Comparison of ENCODE assay signal across 10 mouse cellular contexts in genomic region chr2:167136909-167137308, GRCm38 (mm10). TPM values are rescaled to one million over a fixed set of nuclear protein-coding genes. Genes with fewer than 3 reads are reported as not detected.
DNase-seq lines count a peak whose midpoint lies in the region; ATAC-seq and TF ChIP-seq lines count a peak whose summit lies in the region.
"Had no signal": no experiment of that assay in that cellular context is flagged by ENCODE, and none has a peak within 500 bp of the region (broad histone marks: within the 10 kb centered on the region; RNA-seq: fewer than 3 reads in every experiment).

No protein-coding gene starts in this region.

- peak overlapping the region; percentile 22; the same call in 1 of the 2 replicates for H3K4me2 ChIP-seq in midbrain, postnatal 0 days (ENCODE audit: low read depth, low read length, poor library complexity, severe bottlenecking)

- TF ChIP-seq POLR2A in brain, embryonic 14.5 days (IDR thresholded peaks at IDR 0.05; ENCODE audit: borderline replicate concordance, extremely low read depth, insufficient read depth, insufficient read length, poor library complexity, severe bottlenecking), result no peak

- no peaks in the 10 kb centered on the region for H3K27me3 ChIP-seq in midbrain, postnatal 0 days (ENCODE audit: insufficient read depth, low read length)
- H3K27me3 ChIP-seq in embryonic facial prominence, embryonic 10.5 days (replicated peaks; ENCODE audit: low read depth, poor library complexity, severe bottlenecking), result 0 out of 2 replicates have a peak, but pooled peaks cover 4% of the 10 kb centered on the region

- peak overlapping the region; percentile 59; the same call in 1 of the 2 replicates for H3K27ac ChIP-seq in midbrain, postnatal 0 days (ENCODE audit: low read depth, low read length)
- H3K27ac ChIP-seq in embryonic facial prominence, embryonic 10.5 days (replicated peaks), result no peak overlapping the region
- H3K27ac ChIP-seq: limb, embryonic 10.5 days; macrophage had no signal

- DNase-seq in brain, embryonic 14.5 days (ENCODE audit: low read depth), result peak; percentile 90
- DNase-seq in layer of hippocampus, postnatal 10 days (ENCODE audit: low spot score in 2 of 2), result peak; percentile 89 to 91
- peak; percentile 80 for DNase-seq in midbrain, postnatal 0 days (ENCODE audit: low spot score)
- no peak for DNase-seq in heart, postnatal 36 days
- DNase-seq in embryonic facial prominence, embryonic 10.5 days (ENCODE audit: low spot score), result no peak

- TF ChIP-seq CTCF in brain, embryonic 14.5 days (IDR thresholded peaks at IDR 0.05; ENCODE audit: borderline replicate concordance, extremely low read depth, insufficient read depth, insufficient read length), result no peak
- TF ChIP-seq CTCF in midbrain, postnatal 0 days (IDR thresholded peaks at IDR 0.05), result no peak

- peak; percentile 64 for ATAC-seq in frontal cortex, adult (ENCODE audit: low TSS enrichment)
- ATAC-seq in midbrain, postnatal 0 days (ENCODE audit: low FRiP score), result peak; percentile 68
- no peak for ATAC-seq in megakaryocyte progenitor cell, adult 5-6 weeks (replicated peaks; ENCODE audit: poor library complexity)
- ATAC-seq in megakaryocyte-erythroid progenitor cell, adult 5-6 weeks (replicated peaks; ENCODE audit: low FRiP score, low TSS enrichment, poor library complexity, severe bottlenecking), result no peak

- H3K4me1 ChIP-seq in midbrain, postnatal 0 days (ENCODE audit: insufficient read depth, low read length), result peaks cover 7% of the 10 kb centered on the region; the same call in 1 of the 2 replicates
- peaks cover 14% of the 10 kb centered on the region; the same call in 1 of the 2 replicates for H3K4me1 ChIP-seq in embryonic facial prominence, embryonic 10.5 days

- H3K4me3 ChIP-seq in midbrain, postnatal 0 days (ENCODE audit: low read depth, low read length), result no peak overlapping the region
- H3K4me3 ChIP-seq in embryonic facial prominence, embryonic 10.5 days, result no peak overlapping the region
- H3K4me3 ChIP-seq: limb, embryonic 10.5 days had no signal

- WGBS in midbrain, postnatal 0 days, result 21% methylated on average over 14 of the region's 14 CpGs
- 74% methylated on average over 14 of the region's 14 CpGs for WGBS in embryonic facial prominence, embryonic 10.5 days

- H3K36me3 ChIP-seq in midbrain, postnatal 0 days (ENCODE audit: insufficient read depth, low read length), result no peaks in the 10 kb centered on the region
- H3K36me3 ChIP-seq in embryonic facial prominence, embryonic 10.5 days (replicated peaks), result no peaks in the 10 kb centered on the region
- H3K36me3 ChIP-seq: limb, embryonic 10.5 days had no signal

- H3K9me3 ChIP-seq in midbrain, postnatal 0 days (ENCODE audit: low read length), result no peaks in the 10 kb centered on the region
- H3K9me3 ChIP-seq in embryonic facial prominence, embryonic 10.5 days, result no peaks in the 10 kb centered on the region
- H3K9me3 ChIP-seq: limb, embryonic 10.5 days had no signal

- no peak overlapping the region for H3K9ac ChIP-seq in midbrain, postnatal 0 days (replicated peaks; ENCODE audit: low read length, poor library complexity, severe bottlenecking)

- intact Hi-C loops in heart, postnatal 36 days (cut with DNase I), result no loop called here

RNA-seq across cellular contexts. Expression of gene Kcnb1, which starts 53.0 kb away (rescaled TPM):
- polyA plus RNA-seq in brain, embryonic 14.5 days (2012; rRNA removed), result 4.5 and 9.2 TPM in 2 replicates
- 10 to 100 TPM; 57.1 to 59.2 TPM for total RNA-seq in layer of hippocampus, postnatal 10 days (2021)
- 29.8 and 30.0 TPM in 2 replicates for total RNA-seq in midbrain, postnatal 0 days (2014; rRNA removed)
- polyA plus RNA-seq in midbrain, postnatal 0 days (2015; fragmentation: Nextera tagmentation; extraction: Ambion mirVana), result 5.6 and 6.4 TPM in 2 replicates
- 0.34 and 0.47 TPM in 2 replicates for total RNA-seq in megakaryocyte progenitor cell, adult 5-6 weeks (2015)
- total RNA-seq in megakaryocyte progenitor cell, adult 5-6 weeks (2017), result 0.75 and 1.8 TPM in 2 replicates
- total RNA-seq in heart, postnatal 36 days (2021), result 10 to 100 TPM; 39.2 to 51.7 TPM
- 0.35 and 1.4 TPM in 2 replicates for total RNA-seq in megakaryocyte-erythroid progenitor cell, adult 5-6 weeks (2014; fragmentation: Nextera tagmentation)
- 0.04 TPM in 1 of 2 replicates, not detected in the other for total RNA-seq in megakaryocyte-erythroid progenitor cell, adult 5-6 weeks (2017)
- polyA plus RNA-seq in embryonic facial prominence, embryonic 10.5 days (2016; fragmentation: Nextera tagmentation; extraction: Ambion mirVana), result 0.40 and 0.52 TPM in 2 replicates

Comparison
In these comparisons a context has a peak if more than half of its experiments do, and no peak if none do; other contexts are left out.
1. DNase-seq: peak in brain, embryonic 14.5 days (single experiment), layer of hippocampus, postnatal 10 days (2 of 2) and midbrain, postnatal 0 days (single experiment); none in heart, postnatal 36 days (0 of 2) and embryonic facial prominence, embryonic 10.5 days (single experiment).
2. ATAC-seq: peak in frontal cortex, adult (single experiment) and midbrain, postnatal 0 days (single experiment); none in megakaryocyte progenitor cell, adult 5-6 weeks (single experiment) and megakaryocyte-erythroid progenitor cell, adult 5-6 weeks (single experiment).
3. RNA of gene Kcnb1, which starts 53.0 kb away (total RNA-seq): 57.1 to 59.2 TPM in layer of hippocampus, postnatal 10 days, 39.2 to 51.7 TPM in heart, postnatal 36 days and 29.8 to 30.0 TPM in midbrain, postnatal 0 days; 0.04 to 1.4 TPM in megakaryocyte-erythroid progenitor cell, adult 5-6 weeks and 0.34 to 1.8 TPM in megakaryocyte progenitor cell, adult 5-6 weeks; every median in the first group is over 10 times any median in the second.